Mouse (Mus musculus) heart, embryonic 11.5 days (tissue): ENCODE measurements around the gene Nrp1. TPM values are rescaled to one million over a fixed set of nuclear protein-coding genes. Genes with fewer than 3 reads are reported as not detected.
A peak's percentile ranks its signal among the peaks of the same experiment; 100 is the strongest.

Experiments
- ATAC-seq: fragments of 200-750 bp; cut with Nextera tagmentation; replicated peaks from 2 replicates; pipeline ENCODE4 v1.8.0; 2017; ENCODE audit warnings: moderate library complexity; ENCODE audit not compliant: insufficient number of reproducible peaks, low FRiP score, low TSS enrichment
- H3K27ac ChIP-seq: fragments of 300-500 bp; sonication (generic); 2 replicates; pipeline ENCODE4 v1.5.1; 2014; ENCODE audit warnings: mild to moderate bottlenecking, low read depth, low read length
- H3K27me3 ChIP-seq: fragments of 300-500 bp; sonication (generic); 2 replicates; pipeline ENCODE4 v1.6.1; 2014; ENCODE audit warnings: mild to moderate bottlenecking, low read length, mixed read lengths; ENCODE audit not compliant: control insufficient read depth, insufficient read depth
- H3K36me3 ChIP-seq: fragments of 300-500 bp; sonication (generic); 2 replicates; pipeline ENCODE4 v1.6.1; 2014; ENCODE audit warnings: mild to moderate bottlenecking, low read length, moderate library complexity, mixed read lengths; ENCODE audit not compliant: control insufficient read depth, insufficient read depth
- H3K4me1 ChIP-seq: fragments of 300-500 bp; sonication (generic); 2 replicates; pipeline ENCODE4 v1.6.1; 2014; ENCODE audit warnings: low read length; ENCODE audit not compliant: control insufficient read depth, insufficient read depth
- H3K4me2 ChIP-seq: fragments of 300-500 bp; sonication (generic); 2 replicates; pipeline ENCODE4 v1.6.1; 2014; ENCODE audit warnings: mild to moderate bottlenecking, moderate library complexity
- H3K4me3 ChIP-seq: fragments of 300-500 bp; sonication (generic); 2 replicates; pipeline ENCODE4 v1.5.1; 2014; ENCODE audit warnings: low read depth, low read length
- H3K9ac ChIP-seq: fragments of 300-500 bp; sonication (generic); 2 replicates; pipeline ENCODE4 v1.6.1; 2014; ENCODE audit warnings: mild to moderate bottlenecking, low read depth, low read length, moderate library complexity
- H3K9me3 ChIP-seq: fragments of 300-500 bp; sonication (generic); replicated peaks from 2 replicates; pipeline ENCODE4 v1.6.1; 2016; ENCODE audit warnings: low read length; ENCODE audit not compliant: control insufficient read depth
- WGBS: fragments of 180-500 bp; shearing (Covaris S2); extraction: QIAGEN DNeasy Blood & Tissue Kit; methylation state at CpG from one replicate; pipeline ENCODE4 v1.1.7; 2014; ENCODE audit not compliant: insufficient replicate concordance; 5-methylcytosine and 5-hydroxymethylcytosine counted together
- polyA plus RNA-seq: library from polyadenylated mRNA; unstranded; fragments of >200 nt; fragmentation: Nextera tagmentation; extraction: Ambion mirVana; gene quantifications from 2 replicates; pipeline ENCODE4 v1.2.1, GENCODE M21; 2014

The Nrp1 gene
- polyA plus RNA-seq, 1 experiment from 2014 or later, result 93.7 TPM

DNA sequence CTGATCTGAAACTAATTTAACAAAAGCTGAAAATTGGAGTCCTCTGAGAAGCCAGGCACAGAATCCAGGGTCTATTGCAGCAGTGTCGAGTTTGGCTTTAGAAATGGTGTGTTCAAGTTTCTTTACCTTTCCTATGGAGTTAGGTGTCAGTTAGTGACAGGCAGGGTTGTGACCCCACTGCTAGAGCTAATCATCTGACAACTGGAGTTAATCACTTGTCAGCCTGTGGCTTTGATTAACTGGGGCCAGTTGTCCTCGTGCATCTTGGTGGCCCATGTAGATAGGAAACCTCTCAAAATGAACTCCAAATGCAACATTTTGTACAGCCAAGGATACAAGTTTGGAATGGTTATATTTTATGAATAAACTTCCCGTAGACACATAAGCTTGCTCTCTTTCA is 39.0 kb downstream of the Nrp1 start:
- Histone ChIP-seq H3K4me1 (peaks cover 28% of the 10 kb centered on the region), H3K4me3 (no peak overlapping the region), H3K9ac (no peak overlapping the region), H3K9me3 (no peaks in the 10 kb centered on the region), H3K27me3 (no peaks in the 10 kb centered on the region), H3K36me3 (no peaks in the 10 kb centered on the region), H3K4me2 (no peak overlapping the region), H3K27ac (no peak overlapping the region)
- 30% methylated on average over 3 of the region's 3 CpGs for WGBS
- ATAC-seq, result no peak

DNA sequence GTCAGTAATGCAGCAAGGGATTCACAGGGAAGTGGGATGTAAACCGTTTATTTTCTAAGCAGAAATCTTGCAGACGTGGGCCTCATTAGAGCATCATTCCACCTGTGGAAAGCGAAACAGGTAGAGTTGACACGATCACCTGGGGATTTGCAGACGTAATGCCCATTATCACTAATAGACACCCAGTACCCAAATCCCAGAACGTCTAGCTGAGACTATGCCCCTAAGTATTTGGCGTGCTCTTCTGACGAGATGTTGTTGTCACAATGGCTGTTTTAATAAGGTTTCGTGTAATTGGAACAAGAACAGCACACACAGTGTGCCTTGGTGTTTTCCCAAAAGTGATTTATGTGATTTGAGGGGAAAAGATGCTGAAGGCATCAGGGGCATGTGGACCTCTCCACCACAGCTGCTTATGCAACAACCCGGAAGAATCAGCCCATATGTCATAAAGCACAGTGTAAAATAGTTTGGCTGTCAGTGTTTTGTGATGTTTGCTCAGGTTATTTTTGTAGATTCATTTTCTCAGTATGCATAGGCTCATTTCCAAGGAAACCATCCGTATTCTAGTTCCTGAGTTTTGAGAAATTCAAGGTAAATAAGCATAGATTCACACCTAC is 40.2 kb downstream of the Nrp1 start:
- ATAC-seq, result no peak
- H3K27ac ChIP-seq, result no peak overlapping the region
- no peaks in the 10 kb centered on the region for H3K9me3 ChIP-seq
- no peaks in the 10 kb centered on the region for H3K27me3 ChIP-seq
- no peak overlapping the region for H3K4me3 ChIP-seq
- no peak overlapping the region for H3K9ac ChIP-seq
- H3K4me1 ChIP-seq, result peaks cover 31% of the 10 kb centered on the region
- no peak overlapping the region for H3K4me2 ChIP-seq
- 84% methylated on average over 11 of the region's 11 CpGs for WGBS
- no peaks in the 10 kb centered on the region for H3K36me3 ChIP-seq

DNA sequence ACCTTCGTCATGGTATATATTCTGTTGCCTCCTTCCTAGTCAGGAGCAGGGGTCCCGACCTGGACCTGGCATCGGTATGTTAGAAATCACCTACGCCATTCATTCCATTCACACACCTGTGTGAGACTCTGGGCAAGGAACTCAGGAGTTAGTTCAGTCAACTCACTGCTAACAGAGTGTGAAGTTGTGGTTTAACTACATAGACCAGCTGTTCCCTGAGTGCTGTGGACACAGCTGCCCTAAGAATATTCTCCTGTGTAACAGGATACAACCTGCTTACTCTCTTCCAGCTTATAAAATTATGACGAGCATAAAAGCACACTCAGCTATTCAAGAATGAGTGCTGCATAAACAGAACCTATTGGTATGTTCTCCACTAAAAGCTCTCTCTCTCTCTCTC is 41.9 kb downstream of the Nrp1 start:
- H3K9ac ChIP-seq, result no peak overlapping the region
- H3K9me3 ChIP-seq, result no peaks in the 10 kb centered on the region
- H3K27ac ChIP-seq, result no peak overlapping the region
- ATAC-seq, result no peak
- no peak overlapping the region for H3K4me2 ChIP-seq
- WGBS, result 81% methylated on average over 5 of the region's 5 CpGs
- no peaks in the 10 kb centered on the region for H3K36me3 ChIP-seq
- no peak overlapping the region for H3K4me3 ChIP-seq
- no peaks in the 10 kb centered on the region for H3K27me3 ChIP-seq
- peaks cover 22% of the 10 kb centered on the region for H3K4me1 ChIP-seq

DNA sequence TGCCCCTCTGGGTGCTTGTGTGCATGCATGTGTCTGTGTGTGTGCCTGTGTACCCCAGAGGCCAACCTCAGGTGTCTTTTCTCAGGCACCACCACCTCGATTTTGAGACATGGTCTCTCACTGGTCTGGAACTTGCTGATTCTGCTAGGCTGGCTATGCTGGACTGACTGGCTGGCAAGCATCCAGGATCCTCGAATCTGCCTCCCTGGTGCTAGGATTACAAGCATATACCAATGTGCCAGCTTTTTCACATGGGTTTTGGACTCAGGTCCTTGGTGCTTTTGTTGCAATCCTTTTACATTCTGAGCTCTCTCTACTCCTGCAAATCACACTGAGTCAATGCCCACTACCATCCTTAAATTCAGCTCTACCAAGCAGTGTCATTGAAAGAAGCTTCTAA is 46.5 kb downstream of the Nrp1 start:
- 57% methylated on average over 2 of the region's 2 CpGs for WGBS
- 0 out of 2 replicates have a peak, but pooled peaks cover 2% of the 10 kb centered on the region for H3K4me1 ChIP-seq
- no peak for ATAC-seq
- no peaks in the 10 kb centered on the region for H3K9me3 ChIP-seq
- H3K27ac ChIP-seq, result no peak overlapping the region
- no peaks in the 10 kb centered on the region for H3K27me3 ChIP-seq
- no peak overlapping the region for H3K4me2 ChIP-seq
- no peaks in the 10 kb centered on the region for H3K36me3 ChIP-seq
- no peak overlapping the region for H3K4me3 ChIP-seq
- H3K9ac ChIP-seq, result no peak overlapping the region

DNA sequence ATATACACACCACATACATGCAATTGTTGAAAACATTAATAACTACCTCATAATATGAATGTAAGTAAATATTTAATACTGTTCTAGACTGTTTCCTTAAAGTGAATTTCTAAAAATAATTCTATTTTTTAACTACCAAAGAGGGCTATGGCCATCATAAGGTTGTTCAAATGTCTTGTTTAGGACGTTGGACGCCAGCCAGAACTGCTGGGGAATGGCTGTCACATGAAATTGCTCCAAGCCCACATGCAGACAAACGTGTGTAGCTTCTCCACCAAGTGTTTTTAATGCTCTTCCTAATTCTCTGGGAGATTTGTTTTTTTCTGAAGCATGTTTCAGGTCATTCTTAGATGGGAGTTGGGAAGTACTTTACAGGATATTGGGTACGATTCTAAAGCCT is 55.0 kb downstream of the Nrp1 start:
- WGBS, result 70% methylated on average over 4 of the region's 4 CpGs
- H3K4me1 ChIP-seq, result peaks cover 36% of the 10 kb centered on the region
- no peaks in the 10 kb centered on the region for H3K27me3 ChIP-seq
- H3K27ac ChIP-seq, result no peak overlapping the region
- H3K4me3 ChIP-seq, result no peak overlapping the region
- no peaks in the 10 kb centered on the region for H3K36me3 ChIP-seq
- H3K4me2 ChIP-seq, result no peak overlapping the region
- no peaks in the 10 kb centered on the region for H3K9me3 ChIP-seq
- no peak for ATAC-seq
- H3K9ac ChIP-seq, result no peak overlapping the region

DNA sequence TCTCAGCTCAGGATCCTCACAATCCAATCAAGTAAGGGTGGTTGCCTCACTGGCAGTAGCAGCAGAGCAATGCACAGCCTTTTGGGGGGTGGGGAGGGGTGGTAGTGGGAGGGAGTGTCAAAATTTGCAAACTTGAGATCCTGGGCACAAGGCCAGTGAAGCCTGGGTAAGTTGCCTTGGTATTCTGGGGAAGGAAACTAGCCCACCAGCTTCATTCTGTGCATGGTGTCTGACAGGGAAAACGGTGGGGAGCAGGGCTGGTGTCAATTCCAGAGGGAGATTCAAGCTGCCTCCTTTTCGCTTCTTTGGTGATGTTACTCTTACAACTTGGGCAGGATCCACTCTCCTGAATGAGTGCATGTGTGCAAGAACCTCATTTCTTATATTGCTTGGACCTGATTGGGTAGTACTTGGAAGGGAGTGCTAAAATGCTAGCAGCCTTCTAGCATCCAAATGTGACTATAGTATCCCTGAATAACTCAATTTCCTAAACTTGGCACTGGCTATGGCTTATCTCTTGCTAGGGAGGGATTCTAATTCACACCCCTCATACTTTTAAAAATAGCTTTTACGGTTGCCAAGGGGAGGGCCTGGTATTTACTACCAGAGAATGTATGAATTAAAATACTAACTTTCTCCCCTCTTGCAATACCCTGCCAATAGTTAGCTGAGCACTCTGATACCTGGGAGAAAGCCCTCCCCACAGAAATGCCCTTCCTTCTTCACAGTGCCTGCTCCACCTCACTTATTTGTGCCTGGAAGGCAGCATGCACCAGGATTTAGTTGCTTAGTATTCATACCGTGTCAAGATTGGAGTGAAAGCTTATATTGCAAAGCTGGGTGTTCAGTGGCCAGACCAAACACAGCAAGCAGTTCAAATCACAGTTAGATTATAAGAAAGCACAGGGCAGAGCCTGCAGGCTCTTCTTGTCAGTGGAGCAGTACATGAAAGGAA is 57.6 kb downstream of the Nrp1 start:
- Histone ChIP-seq H3K4me2 (no peak overlapping the region), H3K27me3 (no peaks in the 10 kb centered on the region), H3K27ac (peak overlapping the region; percentile 62), H3K36me3 (no peaks in the 10 kb centered on the region), H3K9me3 (no peaks in the 10 kb centered on the region), H3K4me3 (no peak overlapping the region), H3K9ac (no peak overlapping the region), H3K4me1 (peaks cover 30% of the 10 kb centered on the region)
- no peak for ATAC-seq
- 37% methylated on average over 4 of the region's 4 CpGs for WGBS

DNA sequence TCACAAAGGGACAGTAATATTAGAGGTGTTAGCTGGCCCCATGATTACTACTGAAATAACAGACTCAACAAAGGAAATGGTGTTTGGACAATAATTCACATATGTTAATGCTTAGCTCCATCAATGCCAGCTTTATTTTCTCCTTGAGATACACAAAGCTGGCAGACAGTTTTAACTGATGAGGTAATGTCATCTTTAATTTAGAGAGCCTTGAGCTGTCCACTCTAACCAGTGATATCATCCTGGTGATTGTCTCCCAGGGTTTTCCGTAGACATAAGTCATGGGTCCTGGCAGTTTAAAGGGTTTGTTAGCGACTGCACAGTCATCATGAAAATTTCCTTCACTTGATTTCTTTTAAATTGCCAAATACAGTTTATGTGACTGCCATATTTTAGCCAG is 58.5 kb downstream of the Nrp1 start:
- H3K36me3 ChIP-seq, result peaks cover 2% of the 10 kb centered on the region; the same call in 1 of the 2 replicates
- H3K4me3 ChIP-seq, result no peak overlapping the region
- peaks cover 30% of the 10 kb centered on the region for H3K4me1 ChIP-seq
- no peak overlapping the region for H3K9ac ChIP-seq
- H3K4me2 ChIP-seq, result no peak overlapping the region
- peak overlapping the region; percentile 62 for H3K27ac ChIP-seq
- no peaks in the 10 kb centered on the region for H3K9me3 ChIP-seq
- no peaks in the 10 kb centered on the region for H3K27me3 ChIP-seq
- ATAC-seq, result no peak
- WGBS, result 51% methylated on average over 2 of the region's 2 CpGs

DNA sequence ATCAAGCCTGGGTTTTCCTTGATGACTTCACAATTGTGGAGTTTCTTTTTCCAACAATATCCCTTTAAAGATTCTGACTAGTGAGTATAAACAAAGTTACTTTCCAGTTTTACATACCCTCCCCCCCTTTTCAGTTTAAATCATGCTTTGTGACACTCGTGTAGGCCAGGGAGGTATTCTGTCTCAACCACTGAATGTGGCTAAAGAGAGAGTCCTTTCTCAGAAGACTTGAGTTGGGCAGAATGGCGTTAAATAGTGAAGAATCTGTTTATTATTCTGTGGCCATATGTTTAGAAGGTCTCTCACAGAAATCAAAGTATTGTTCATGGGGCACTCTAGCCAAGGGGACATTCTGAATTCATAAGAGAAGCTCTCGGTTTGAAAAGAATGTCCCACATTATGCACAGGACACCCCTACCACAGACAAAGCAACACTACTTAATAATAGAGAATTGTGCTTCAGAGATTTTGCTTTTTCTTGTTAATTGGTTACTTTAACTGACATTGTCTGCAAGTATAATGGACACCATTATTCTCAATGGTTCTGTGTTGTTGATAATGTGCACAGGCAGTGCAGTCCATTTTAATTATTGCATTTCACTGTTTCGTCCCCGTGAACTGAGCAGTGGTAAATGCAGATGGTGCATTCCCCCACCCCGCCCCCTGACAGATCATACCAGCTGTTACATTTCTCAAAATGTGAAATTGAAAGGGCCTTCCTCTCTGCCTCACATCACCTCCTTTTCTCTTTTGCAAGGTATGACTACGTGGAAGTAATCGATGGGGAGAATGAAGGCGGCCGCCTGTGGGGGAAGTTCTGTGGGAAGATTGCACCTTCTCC is 59.8 kb downstream of the Nrp1 start:
- Histone ChIP-seq H3K27me3 (no peaks in the 10 kb centered on the region), H3K4me1 (peaks cover 30% of the 10 kb centered on the region), H3K4me3 (no peak overlapping the region), H3K36me3 (peaks cover 2% of the 10 kb centered on the region; the same call in 1 of the 2 replicates), H3K9me3 (no peaks in the 10 kb centered on the region), H3K4me2 (no peak overlapping the region), H3K9ac (no peak overlapping the region), H3K27ac (no peak overlapping the region)
- ATAC-seq, result no peak
- WGBS, result 84% methylated on average over 10 of the region's 10 CpGs
